Mouse (Mus musculus): ENCODE results near the gene Aipl1.
A peak's percentile ranks its signal among the peaks of the same experiment; 100 is the strongest.

Aipl1 gene

DNA sequence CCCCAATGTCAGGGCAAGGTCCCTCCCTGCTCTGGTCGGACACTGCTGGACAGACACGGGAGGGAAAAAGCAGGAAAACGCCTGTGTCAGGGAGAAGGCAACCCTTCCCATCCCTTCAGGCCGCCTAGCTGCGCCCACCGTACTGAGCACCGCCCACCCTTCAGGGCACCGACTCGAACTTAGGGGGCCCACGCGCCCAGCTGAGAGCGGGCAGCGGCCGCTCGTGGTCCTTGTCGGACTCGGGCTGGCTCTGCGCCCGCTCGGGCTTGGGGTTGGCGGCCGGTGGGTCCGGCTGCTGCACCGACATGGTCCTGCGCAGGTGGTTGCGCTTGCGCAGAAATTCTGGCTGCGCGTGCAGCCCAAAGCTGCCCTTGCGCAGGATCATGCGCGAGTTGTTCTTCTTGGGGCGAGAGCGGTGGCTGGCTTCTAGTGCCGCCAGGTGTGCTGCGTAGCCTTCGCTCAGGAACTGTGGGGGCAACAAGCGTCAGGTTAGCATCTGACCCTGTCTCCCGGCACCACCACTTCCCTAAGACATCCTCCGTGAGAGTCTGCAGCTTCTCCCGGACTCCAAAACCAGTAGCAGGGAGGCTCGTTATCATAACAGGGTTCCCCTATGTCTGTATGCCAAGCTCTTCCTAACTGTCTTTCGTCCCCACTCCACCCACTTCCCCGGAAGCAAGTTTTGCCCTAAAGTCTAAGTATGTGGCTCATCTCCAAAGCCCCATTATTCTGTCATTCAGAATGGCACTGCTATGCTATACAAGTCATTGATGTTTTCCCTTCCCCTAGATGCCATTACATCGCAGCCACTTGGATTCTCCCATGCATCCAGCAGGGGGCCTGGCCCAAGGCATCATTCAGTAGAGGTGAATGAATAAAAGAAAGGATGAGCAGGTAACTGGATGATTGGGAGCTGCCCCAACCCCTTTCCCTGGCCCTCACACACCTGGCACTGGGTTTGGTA is 13.9 kb upstream of the Aipl1 start:
- DNase-seq (ENCODE audit: extremely low spot score, low spot score) = peak; percentile 54

GRCm38 (mm10) chr11:72050168-72050894 is 13.0 kb upstream of the Aipl1 start:
- DNase-seq (ENCODE audit: extremely low spot score, low spot score) = no peak

DNA sequence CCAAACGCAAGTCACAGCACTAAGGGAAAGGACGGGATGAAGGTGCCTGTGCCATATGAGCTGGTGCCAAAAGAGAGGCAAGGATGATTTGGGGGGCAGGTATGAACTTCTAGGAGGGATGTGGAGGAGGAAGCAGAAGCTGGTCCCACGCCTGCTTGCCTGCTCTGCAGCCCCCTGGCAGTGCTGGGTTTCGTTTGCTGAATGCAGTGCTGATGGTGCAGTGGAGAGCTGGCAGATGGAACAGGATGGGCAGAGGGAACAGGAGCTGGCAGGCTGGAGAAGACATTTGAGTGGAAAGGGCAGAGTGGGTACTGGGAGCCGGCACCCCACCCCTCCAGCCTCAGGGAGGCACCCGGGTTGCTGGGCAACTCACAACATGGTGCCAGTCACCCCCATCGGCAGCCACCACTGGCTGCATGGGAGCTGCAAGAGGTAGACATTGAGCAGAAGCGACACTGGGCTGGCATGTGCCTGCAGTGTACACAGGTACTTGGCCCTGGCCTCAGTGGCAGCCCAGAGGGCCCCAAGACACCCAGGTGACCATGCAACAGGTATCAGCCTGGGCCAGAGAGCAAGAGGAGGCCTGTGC is 12.0 kb upstream of the Aipl1 start:
- DNase-seq (ENCODE audit: extremely low spot score, low spot score) = no peak

- DNase-seq (ENCODE audit: extremely low spot score, low spot score) = no peak
Measured at GRCm38 (mm10) chr11:72048730-72049129, 11.4 kb upstream of the Aipl1 start.

DNA sequence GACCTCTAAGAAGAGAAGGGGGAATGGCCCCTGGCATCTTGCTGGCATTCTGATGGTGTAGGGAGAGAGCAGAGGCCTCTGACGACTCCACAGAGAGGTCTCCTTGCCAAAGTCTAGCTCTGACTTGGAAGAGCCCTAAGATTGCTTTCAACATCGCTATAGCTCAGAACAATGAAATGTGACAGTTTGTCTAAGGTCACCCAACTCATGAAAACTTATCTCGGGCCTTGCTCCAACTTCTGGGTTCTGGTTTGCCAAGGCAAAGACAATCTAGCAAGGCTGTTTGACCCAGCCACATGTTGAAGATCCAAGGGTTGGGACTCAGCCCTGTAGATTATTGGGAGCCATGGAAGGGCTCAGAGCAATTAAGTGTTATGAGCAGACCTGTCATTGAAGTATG is 6.9 kb upstream of the Aipl1 start:
- DNase-seq (ENCODE audit: extremely low spot score, low spot score) = no peak

DNA sequence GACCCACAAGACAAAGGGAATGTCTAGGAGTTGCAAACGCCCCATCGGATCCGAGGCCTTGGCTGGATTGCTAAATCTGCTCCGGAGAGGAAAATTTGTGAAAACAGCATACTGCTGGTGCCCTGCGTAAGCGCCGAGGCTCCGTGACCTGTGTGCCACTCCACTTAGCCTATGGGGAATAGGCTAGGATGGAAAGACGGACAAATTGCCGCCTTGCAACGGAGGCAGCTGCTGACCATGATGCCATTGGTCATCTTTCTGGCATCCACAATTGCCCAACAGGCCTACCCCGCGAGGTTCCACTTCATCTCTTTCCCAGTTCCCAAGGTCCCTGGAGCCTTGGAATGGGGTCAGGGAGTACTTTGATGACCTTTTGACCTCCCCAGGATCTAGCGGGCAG is 5.3 kb upstream of the Aipl1 start:
- no peak for DNase-seq (ENCODE audit: extremely low spot score, low spot score)

DNA sequence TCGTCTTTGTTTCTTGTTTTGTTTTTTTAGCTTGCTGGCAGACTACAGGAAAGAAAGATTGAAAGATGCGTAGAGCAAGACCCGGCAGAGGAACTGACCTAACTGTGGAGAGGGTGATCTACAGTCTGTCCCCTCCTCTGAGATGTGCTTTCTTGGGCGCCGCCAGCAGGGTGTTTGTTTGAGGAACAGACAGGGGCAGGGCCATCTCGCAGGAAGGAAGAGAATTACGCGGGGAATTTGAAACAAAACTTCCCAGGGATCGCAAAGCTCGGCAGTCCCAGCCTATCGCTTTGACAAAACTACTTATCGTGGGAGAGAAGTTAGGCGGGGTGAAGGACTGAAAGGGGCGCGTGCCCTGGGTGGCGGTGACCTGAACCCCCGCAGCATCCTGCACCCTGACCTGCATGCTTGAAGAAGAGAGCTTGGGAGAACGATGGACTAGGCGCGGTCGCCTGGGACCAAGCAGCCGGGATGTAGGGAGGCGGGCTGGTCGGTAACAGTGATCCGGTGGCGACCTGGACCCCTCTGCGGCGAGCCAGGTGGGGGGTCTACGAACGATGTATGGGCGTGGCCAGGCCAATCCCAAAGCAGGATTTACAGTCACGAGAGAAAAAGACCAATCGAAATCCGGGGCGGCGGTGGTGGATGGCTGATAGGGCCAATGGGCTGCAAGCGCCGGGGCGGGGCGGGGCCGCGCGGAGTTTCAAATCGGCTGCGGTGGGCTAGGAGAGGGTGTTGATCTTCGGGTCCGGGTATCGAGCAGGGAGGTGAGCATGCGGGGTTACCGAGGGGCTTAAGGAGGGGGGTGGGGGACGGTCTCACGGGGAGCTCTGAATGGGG is 4.7 kb upstream of the Aipl1 start, which contains the start of gene Pimreg:
TSS of gene Pimreg (plus strand) at position 265 of the 840 bp plus-strand sequence.
- DNase-seq (ENCODE audit: extremely low spot score, low spot score) = peak; percentile 94

DNA sequence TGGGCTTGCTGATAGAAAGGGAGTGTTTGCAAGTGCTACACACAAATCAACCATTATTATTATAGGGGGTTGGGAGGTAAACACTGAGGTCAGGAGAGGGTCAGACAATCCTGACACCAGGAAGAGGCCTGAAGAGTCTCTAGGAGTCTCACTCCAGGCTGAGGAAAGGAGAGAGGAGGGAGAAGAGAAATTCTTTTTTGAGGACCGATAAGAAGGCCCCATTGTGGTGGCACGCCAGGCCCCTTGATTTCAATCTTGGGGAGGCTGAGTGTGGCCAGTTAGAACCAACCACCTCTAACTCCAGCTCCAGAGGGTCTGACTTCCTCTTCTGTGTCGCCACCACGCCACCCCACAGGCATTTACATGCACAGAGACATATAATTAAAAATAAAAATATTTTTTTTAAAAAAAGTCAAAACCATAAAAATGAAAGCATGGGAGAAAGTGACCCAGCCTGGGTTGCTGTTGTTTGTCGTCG is 4.0 kb upstream of the Aipl1 start:
- DNase-seq (ENCODE audit: extremely low spot score, low spot score) = peak; percentile 35

GRCm38 (mm10) chr11:72039599-72040386 is 2.5 kb upstream of the Aipl1 start:
- DNase-seq (ENCODE audit: extremely low spot score, low spot score) = no peak

DNA sequence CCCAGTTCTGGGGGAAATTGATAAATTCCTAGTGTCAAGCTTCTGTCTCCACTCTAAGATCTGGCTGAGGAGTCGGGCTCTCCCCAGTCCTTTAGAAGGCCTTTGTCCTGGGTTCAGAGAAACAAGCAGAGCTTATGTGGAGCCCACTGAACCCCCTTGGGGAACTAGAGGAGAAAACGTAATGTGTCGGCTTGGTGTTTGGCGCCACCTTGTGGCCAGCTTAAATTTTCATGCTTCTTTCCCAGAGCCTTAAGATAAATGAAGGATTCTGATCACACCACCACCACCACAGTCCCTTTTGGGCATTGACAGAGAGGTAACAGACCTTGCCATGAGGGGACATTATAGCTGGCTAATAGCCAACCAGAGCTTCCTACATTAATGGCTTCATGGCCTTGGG is 687 bp upstream of the Aipl1 start:
- DNase-seq (ENCODE audit: extremely low spot score, low spot score) = peak; percentile 78

DNA sequence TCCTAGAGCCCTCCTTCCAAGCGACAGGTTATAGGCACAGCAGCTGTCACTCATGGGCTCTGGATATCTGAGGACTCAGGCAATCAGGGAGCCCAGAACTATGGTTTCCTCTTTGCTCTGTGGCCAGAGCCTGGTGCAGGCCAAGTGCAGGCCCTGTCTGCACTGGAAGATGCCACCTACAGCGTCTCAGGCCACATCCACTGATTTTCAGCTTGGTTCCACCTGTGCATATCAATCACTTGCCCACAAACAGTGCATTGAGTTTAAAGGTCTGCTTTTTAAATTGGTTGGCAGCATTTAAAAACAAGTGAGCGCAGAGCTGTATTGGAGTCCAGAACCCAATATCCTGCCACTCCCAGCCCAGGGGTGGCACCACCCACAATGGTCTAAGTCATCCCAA is 4.7 kb downstream of the Aipl1 start:
- no peak for DNase-seq (ENCODE audit: extremely low spot score, low spot score)

DNA sequence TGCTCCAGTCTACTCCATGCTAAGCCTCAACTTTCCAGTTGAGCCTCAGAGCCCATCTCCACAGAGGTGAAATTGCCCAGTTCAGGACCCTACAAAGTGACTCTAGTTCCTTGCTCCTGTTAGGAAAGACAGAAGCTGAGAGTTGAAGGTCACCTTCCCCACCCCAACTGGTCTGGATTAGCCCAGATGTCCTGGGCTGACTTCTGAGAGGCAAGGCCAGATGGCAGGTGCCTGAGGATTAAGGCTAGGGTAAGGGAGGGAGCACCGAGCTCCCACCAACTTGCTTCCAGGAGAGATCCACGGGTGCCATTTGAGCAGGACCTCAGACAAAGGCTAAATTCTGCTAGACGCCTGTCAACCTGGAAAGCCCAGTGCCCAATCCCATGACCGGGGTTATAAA is 5.2 kb downstream of the Aipl1 start:
- DNase-seq (ENCODE audit: extremely low spot score, low spot score) = no peak

- DNase-seq (ENCODE audit: extremely low spot score, low spot score) = no peak
Measured at GRCm38 (mm10) chr11:72031353-72031752, 6.0 kb downstream of the Aipl1 start.

GRCm38 (mm10) chr11:72029143-72029542 is 8.2 kb downstream of the Aipl1 start:
- peak; percentile 57 for DNase-seq (ENCODE audit: extremely low spot score, low spot score)

DNA sequence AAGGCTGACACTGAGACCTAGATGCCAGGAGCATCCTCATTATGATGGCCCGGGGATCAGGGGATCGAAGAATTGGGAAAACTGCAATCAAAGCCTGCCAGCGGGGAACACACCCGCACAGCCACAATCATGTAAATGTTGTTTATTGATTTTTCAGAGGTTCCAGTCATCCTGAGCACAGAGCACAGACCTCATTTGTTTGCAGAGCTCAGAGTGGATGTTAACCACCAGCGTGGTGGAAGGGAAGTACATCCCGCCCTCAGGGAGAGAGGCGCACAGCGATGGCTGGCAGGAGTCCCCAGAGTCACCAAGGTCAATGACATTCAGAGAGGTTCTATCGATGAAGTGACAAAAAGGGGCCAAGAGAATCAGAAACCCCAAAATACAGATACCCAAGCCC is 9.5 kb downstream of the Aipl1 start:
- DNase-seq (ENCODE audit: extremely low spot score, low spot score) = no peak

- no peak for DNase-seq (ENCODE audit: extremely low spot score, low spot score)
Measured at GRCm38 (mm10) chr11:72026516-72026915, 10.8 kb downstream of the Aipl1 start.

DNA sequence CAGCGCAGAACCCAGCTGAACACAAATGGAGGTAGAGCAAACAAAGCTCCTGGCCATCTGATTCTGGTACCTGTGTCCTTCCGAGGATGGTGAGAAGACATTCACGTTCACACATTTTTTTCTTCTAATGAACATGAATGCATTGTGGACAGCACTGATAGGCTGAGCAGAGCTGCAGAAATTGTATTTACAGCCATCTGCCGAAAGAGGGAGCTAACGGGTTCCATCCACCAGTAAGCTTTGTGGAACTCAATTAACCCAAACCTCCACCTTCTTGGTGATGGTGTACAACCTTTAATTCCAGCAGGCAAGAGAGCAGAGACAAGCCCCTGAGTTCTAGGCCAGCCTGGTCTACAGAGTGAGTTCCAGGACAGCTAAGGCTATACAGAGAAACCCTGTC is 11.5 kb downstream of the Aipl1 start:
- no peak for DNase-seq (ENCODE audit: extremely low spot score, low spot score)

DNA sequence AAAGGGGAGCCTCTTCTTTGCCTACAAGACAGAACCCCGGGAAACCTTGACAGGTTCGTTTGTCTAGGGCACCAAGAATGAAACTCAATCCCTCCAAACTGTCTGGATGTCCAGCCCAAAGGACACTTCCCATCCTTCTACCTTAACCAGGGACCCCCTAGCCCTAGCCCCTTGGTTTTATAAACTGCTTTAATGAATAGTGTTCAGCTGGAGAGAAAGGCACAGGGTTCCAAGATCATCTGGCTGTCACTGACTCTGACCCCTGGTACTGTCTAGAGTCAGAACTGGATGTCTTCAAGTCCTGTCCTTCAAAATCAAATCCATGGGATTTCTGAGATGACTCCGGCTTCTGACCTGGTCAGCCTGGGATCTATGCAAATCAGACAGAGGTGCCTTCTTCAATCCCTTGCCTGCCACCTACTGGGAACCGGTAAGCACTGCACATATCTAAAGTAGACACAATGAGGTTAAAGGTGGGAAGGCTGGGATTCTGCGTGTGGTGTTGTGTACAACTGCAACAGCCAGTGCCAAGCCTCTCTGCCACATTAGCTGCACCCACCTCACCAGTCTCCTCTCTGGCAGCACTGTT is 13.0 kb downstream of the Aipl1 start:
- DNase-seq (ENCODE audit: extremely low spot score, low spot score) = peak; percentile 56

- DNase-seq (ENCODE audit: extremely low spot score, low spot score) = peak; percentile 40
Measured at GRCm38 (mm10) chr11:72023581-72023980, 13.7 kb downstream of the Aipl1 start.

- DNase-seq (ENCODE audit: extremely low spot score, low spot score) = no peak
Measured at GRCm38 (mm10) chr11:72022827-72023226, 14.5 kb downstream of the Aipl1 start.
